Comparison of ENCODE assay signal across 30 mouse cellular contexts in genomic region chr2:117959440-117959839, GRCm38 (mm10).
DNase-seq lines count a peak whose midpoint lies in the region; ATAC-seq and TF ChIP-seq lines count a peak whose summit lies in the region.
"Had no signal": no experiment of that assay in that cellular context is flagged by ENCODE, and none has a peak within 500 bp of the region (broad histone marks: within the 10 kb centered on the region; RNA-seq: fewer than 3 reads in every experiment).

No protein-coding gene starts in this region.

- H3K9me3 ChIP-seq in lung, postnatal 0 days (ENCODE audit: low read length): no peaks in the 10 kb centered on the region
- H3K9me3 ChIP-seq: forebrain, embryonic 12.5 days; hindbrain, embryonic 12.5 days; intestine, embryonic 15.5 days; liver, embryonic 15.5 days; neural tube, embryonic 12.5 days had no signal

- ATAC-seq in lung, postnatal 0 days: no peak
- ATAC-seq: activated CD4-positive, CD25-positive, alpha-beta regulatory T cell, adult 4 months; forebrain, postnatal 0 days; hindbrain, postnatal 0 days; intestine, embryonic 15.5 days; midbrain, embryonic 16.5 days had no signal

- peak; percentile 60 for DNase-seq in lung, postnatal 0 days (ENCODE audit: low spot score)
- DNase-seq in lung, postnatal 36 days: no peak
- DNase-seq in NIH3T3 (ENCODE audit: low read depth): peak; percentile 82
- DNase-seq in fibroblast of lung, adult 2 months (ENCODE audit: low read depth): peak; percentile 55
- no peak for DNase-seq in layer of hippocampus, adult 11-12 months (ENCODE audit: low spot score)
- no peak for DNase-seq in frontal cortex, postnatal 14 days (ENCODE audit: low spot score in 2 of 2)
- DNase-seq: adrenal gland, adult 8-10 months; cerebellum, adult 8-10 months; cerebellum, postnatal 25 days; forebrain, postnatal 0 days; gastrocnemius, postnatal 14 days; heart, adult 18-20 months; heart, postnatal 36 days; kidney, adult 9 months; kidney, postnatal 25 days; left cerebral cortex, postnatal 4 days; right cerebral cortex, adult 18-20 months; thymus, postnatal 4 days had no signal

- no peak overlapping the region for H3K27ac ChIP-seq in lung, postnatal 0 days (ENCODE audit: low read length)
- H3K27ac ChIP-seq: forebrain, embryonic 12.5 days; hindbrain, embryonic 12.5 days; hindbrain, postnatal 0 days; intestine, embryonic 15.5 days; liver, embryonic 15.5 days; neural tube, embryonic 12.5 days had no signal

- H3K9ac ChIP-seq in lung, postnatal 0 days (replicated peaks; ENCODE audit: low read depth): no peak overlapping the region
- H3K9ac ChIP-seq: forebrain, embryonic 12.5 days; forebrain, postnatal 0 days; hindbrain, embryonic 12.5 days; intestine, embryonic 15.5 days; liver, embryonic 15.5 days; lung, embryonic 14.5 days; neural tube, embryonic 12.5 days had no signal

- H3K4me3 ChIP-seq in lung, postnatal 0 days (ENCODE audit: low read depth, low read length): no peak overlapping the region
- H3K4me3 ChIP-seq: erythroblast, embryonic 14.5 days; forebrain, embryonic 12.5 days; hindbrain, embryonic 12.5 days; intestine, embryonic 15.5 days; liver, embryonic 15.5 days; neural tube, embryonic 12.5 days had no signal

- no peak for TF ChIP-seq EP300 in lung, postnatal 0 days (IDR thresholded peaks at IDR 0.05)

- H3K4me2 ChIP-seq in lung, postnatal 0 days (replicated peaks; ENCODE audit: low read depth, low read length): no peak overlapping the region
- H3K4me2 ChIP-seq: forebrain, embryonic 12.5 days; heart, embryonic 11.5 days; hindbrain, embryonic 12.5 days; intestine, embryonic 15.5 days; liver, embryonic 15.5 days; lung, embryonic 14.5 days; midbrain, embryonic 11.5 days; neural tube, embryonic 12.5 days had no signal

- no peaks in the 10 kb centered on the region for H3K27me3 ChIP-seq in lung, postnatal 0 days (replicated peaks; ENCODE audit: insufficient read depth, low read length)
- H3K27me3 ChIP-seq: forebrain, embryonic 12.5 days; hindbrain, embryonic 12.5 days; intestine, embryonic 15.5 days; liver, embryonic 15.5 days; neural tube, embryonic 12.5 days had no signal

- no peaks in the 10 kb centered on the region for H3K36me3 ChIP-seq in lung, postnatal 0 days (ENCODE audit: insufficient read depth, low read length)
- H3K36me3 ChIP-seq: forebrain, embryonic 12.5 days; hindbrain, embryonic 12.5 days; intestine, embryonic 15.5 days; liver, embryonic 15.5 days; neural tube, embryonic 12.5 days had no signal

- TF ChIP-seq CTCF in lung, postnatal 0 days (IDR thresholded peaks at IDR 0.05): no peak

- H3K4me1 ChIP-seq in lung, postnatal 0 days (ENCODE audit: insufficient read depth, low read depth, low read length): no peaks in the 10 kb centered on the region; the same call in 1 of the 2 replicates
- H3K4me1 ChIP-seq: forebrain, embryonic 12.5 days; hindbrain, embryonic 12.5 days; intestine, embryonic 15.5 days; liver, embryonic 15.5 days; neural tube, embryonic 12.5 days had no signal

Comparison
In these comparisons a context has a peak if more than half of its experiments do, and no peak if none do; other contexts are left out.
1. DNase-seq: peak in lung, postnatal 0 days (single experiment), NIH3T3 (single experiment) and fibroblast of lung, adult 2 months (single experiment); none in lung, postnatal 36 days (single experiment), layer of hippocampus, adult 11-12 months (single experiment) and frontal cortex, postnatal 14 days (0 of 2).